Mouse (Mus musculus): ENCODE results near the gene Gm20481. TPM values are rescaled to one million over a fixed set of nuclear protein-coding genes. Genes with fewer than 3 reads are reported as not detected.
"Not testable (repeated sequence)": the region's sequence is repeated elsewhere in the genome, so short reads cannot be mapped to it uniquely, and the experiment has no call there.

Gm20481 gene
- polyA plus RNA-seq, 1 experiment from 2014 or later: not detected

- Histone ChIP-seq H3K9me3 (ENCODE audit: control insufficient read depth, low read length) (no peaks in the 10 kb centered on the region), H3K4me1 (replicated peaks; ENCODE audit: control insufficient read depth, insufficient read depth, low read length) (peaks cover 7% of the 10 kb centered on the region), H3K4me3 (replicated peaks; ENCODE audit: low read length) (no peak overlapping the region), H3K36me3 (replicated peaks; ENCODE audit: control insufficient read depth, insufficient read depth) (peaks cover 42% of the 10 kb centered on the region), H3K27ac (no peak overlapping the region), H3K4me2 (replicated peaks) (no peak overlapping the region), H3K9ac (no peak overlapping the region), H3K27me3 (ENCODE audit: control insufficient read depth, insufficient read depth, low read length) (no peaks in the 10 kb centered on the region)
- WGBS: 58% methylated on average over 8 of the region's 8 CpGs
- ATAC-seq (ENCODE audit: low FRiP score) (no peak), DNase-seq (ENCODE audit: low spot score) (no peak)
Observed at GRCm38 (mm10) chr17:34934830-34935229, 34.9 kb upstream of the Gm20481 start.

GRCm38 (mm10) chr17:34937960-34938505 lies 31.7 kb upstream of the Gm20481 start:
- H3K36me3 ChIP-seq (replicated peaks; ENCODE audit: control insufficient read depth, insufficient read depth): peaks cover 40% of the 10 kb centered on the region
- no peak for DNase-seq (ENCODE audit: low spot score)
- H3K9ac ChIP-seq: no peak overlapping the region
- no peak overlapping the region for H3K27ac ChIP-seq
- H3K9me3 ChIP-seq (ENCODE audit: control insufficient read depth, low read length): no peaks in the 10 kb centered on the region
- no peaks in the 10 kb centered on the region for H3K27me3 ChIP-seq (ENCODE audit: control insufficient read depth, insufficient read depth, low read length)
- H3K4me2 ChIP-seq (replicated peaks): no peak overlapping the region
- ATAC-seq (ENCODE audit: low FRiP score): no peak
- 87% methylated on average over 6 of the region's 6 CpGs for WGBS
- no peaks in the 10 kb centered on the region for H3K4me1 ChIP-seq (replicated peaks; ENCODE audit: control insufficient read depth, insufficient read depth, low read length)
- H3K4me3 ChIP-seq (replicated peaks; ENCODE audit: low read length): no peak overlapping the region

- WGBS: 9% methylated on average over 15 of the region's 15 CpGs
- Histone ChIP-seq H3K4me1 (replicated peaks; ENCODE audit: control insufficient read depth, insufficient read depth, low read length) (no peaks in the 10 kb centered on the region), H3K27ac (no peak overlapping the region), H3K9ac (peak overlapping the region; percentile 31; the same call in 1 of the 2 replicates), H3K9me3 (ENCODE audit: control insufficient read depth, low read length) (no peaks in the 10 kb centered on the region), H3K4me2 (replicated peaks) (peak overlapping the region; percentile 42), H3K27me3 (ENCODE audit: control insufficient read depth, insufficient read depth, low read length) (no peaks in the 10 kb centered on the region), H3K36me3 (replicated peaks; ENCODE audit: control insufficient read depth, insufficient read depth) (peaks cover 9% of the 10 kb centered on the region; the same call in 1 of the 2 replicates), H3K4me3 (replicated peaks; ENCODE audit: low read length) (peak overlapping the region; percentile 6; the same call in 1 of the 2 replicates)
- ATAC-seq (ENCODE audit: low FRiP score): no peak
- no peak for DNase-seq (ENCODE audit: low spot score)
Observed at GRCm38 (mm10) chr17:34941344-34942041, 28.2 kb upstream of the Gm20481 start.

- WGBS: 84% methylated on average over 4 of the region's 4 CpGs
Observed at GRCm38 (mm10) chr17:34943128-34943815, 26.4 kb upstream of the Gm20481 start.

GRCm38 (mm10) chr17:34944362-34944761 lies 25.4 kb upstream of the Gm20481 start:
- Histone ChIP-seq H3K4me1 (replicated peaks; ENCODE audit: control insufficient read depth, insufficient read depth, low read length) (no peaks in the 10 kb centered on the region), H3K9ac (no peak overlapping the region), H3K36me3 (replicated peaks; ENCODE audit: control insufficient read depth, insufficient read depth) (peaks cover 9% of the 10 kb centered on the region), H3K4me3 (replicated peaks; ENCODE audit: low read length) (no peak overlapping the region), H3K27ac (no peak overlapping the region), H3K4me2 (replicated peaks) (no peak overlapping the region), H3K9me3 (ENCODE audit: control insufficient read depth, low read length) (no peaks in the 10 kb centered on the region), H3K27me3 (ENCODE audit: control insufficient read depth, insufficient read depth, low read length) (no peaks in the 10 kb centered on the region)
- no peak for ATAC-seq (ENCODE audit: low FRiP score)
- no peak for DNase-seq (ENCODE audit: low spot score)

More at GRCm38 (mm10) chr17:34943128-34943815, 26.4 kb upstream of the Gm20481 start:
- Histone ChIP-seq H3K4me3 (replicated peaks; ENCODE audit: low read length) (no peak overlapping the region), H3K4me2 (replicated peaks) (no peak overlapping the region), H3K36me3 (replicated peaks; ENCODE audit: control insufficient read depth, insufficient read depth) (no peaks in the 10 kb centered on the region; the same call in 1 of the 2 replicates), H3K4me1 (replicated peaks; ENCODE audit: control insufficient read depth, insufficient read depth, low read length) (no peaks in the 10 kb centered on the region), H3K9ac (no peak overlapping the region), H3K9me3 (ENCODE audit: control insufficient read depth, low read length) (no peaks in the 10 kb centered on the region), H3K27me3 (ENCODE audit: control insufficient read depth, insufficient read depth, low read length) (no peaks in the 10 kb centered on the region), H3K27ac (no peak overlapping the region)
- no peak for ATAC-seq (ENCODE audit: low FRiP score)
- no peak for DNase-seq (ENCODE audit: low spot score)

- no peaks in the 10 kb centered on the region for H3K27me3 ChIP-seq (ENCODE audit: control insufficient read depth, insufficient read depth, low read length)
- H3K9ac ChIP-seq: no peak overlapping the region
- no peak overlapping the region for H3K4me3 ChIP-seq (replicated peaks; ENCODE audit: low read length)
- H3K27ac ChIP-seq: no peak overlapping the region
- no peak overlapping the region for H3K4me2 ChIP-seq (replicated peaks)
- DNase-seq (ENCODE audit: low spot score) (no peak), ATAC-seq (ENCODE audit: low FRiP score) (no peak)
- peaks cover 15% of the 10 kb centered on the region for H3K4me1 ChIP-seq (replicated peaks; ENCODE audit: control insufficient read depth, insufficient read depth, low read length)
- whole genome bisulfite sequencing: 94% methylated on average over 5 of the region's 5 CpGs
- H3K36me3 ChIP-seq (replicated peaks; ENCODE audit: control insufficient read depth, insufficient read depth): peaks cover 29% of the 10 kb centered on the region
- no peaks in the 10 kb centered on the region for H3K9me3 ChIP-seq (ENCODE audit: control insufficient read depth, low read length)
Observed at GRCm38 (mm10) chr17:34946486-34947140, 23.1 kb upstream of the Gm20481 start.

GRCm38 (mm10) chr17:34947606-34948005 lies 22.1 kb upstream of the Gm20481 start:
- Histone ChIP-seq H3K4me2 (replicated peaks) (no peak overlapping the region), H3K36me3 (replicated peaks; ENCODE audit: control insufficient read depth, insufficient read depth) (peaks cover 29% of the 10 kb centered on the region), H3K9ac (no peak overlapping the region), H3K9me3 (ENCODE audit: control insufficient read depth, low read length) (no peaks in the 10 kb centered on the region), H3K27ac (no peak overlapping the region), H3K4me3 (replicated peaks; ENCODE audit: low read length) (no peak overlapping the region), H3K27me3 (ENCODE audit: control insufficient read depth, insufficient read depth, low read length) (no peaks in the 10 kb centered on the region), H3K4me1 (replicated peaks; ENCODE audit: control insufficient read depth, insufficient read depth, low read length) (peaks cover 15% of the 10 kb centered on the region)
- no peak for ATAC-seq (ENCODE audit: low FRiP score)
- no peak for DNase-seq (ENCODE audit: low spot score)
- 27% methylated on average over 8 of the region's 8 CpGs for WGBS

GRCm38 (mm10) chr17:34948721-34949552 lies 20.8 kb upstream of the Gm20481 start:
- H3K4me2 ChIP-seq (replicated peaks); H3K27ac ChIP-seq; H3K9me3 ChIP-seq (ENCODE audit: control insufficient read depth, low read length); DNase-seq (ENCODE audit: low spot score); H3K9ac ChIP-seq; ATAC-seq (ENCODE audit: low FRiP score); H3K4me3 ChIP-seq (replicated peaks; ENCODE audit: low read length); H3K27me3 ChIP-seq (ENCODE audit: control insufficient read depth, insufficient read depth, low read length): not testable (repeated sequence)
- H3K36me3 ChIP-seq (replicated peaks; ENCODE audit: control insufficient read depth, insufficient read depth): peaks cover 29% of the 10 kb centered on the region
- WGBS: 64% methylated on average over 9 of the region's 9 CpGs
- H3K4me1 ChIP-seq (replicated peaks; ENCODE audit: control insufficient read depth, insufficient read depth, low read length): peaks cover 15% of the 10 kb centered on the region

Measured in hindbrain, embryonic 14.5 days (tissue).